Mouse (Mus musculus) ES-E14 (cell line): ENCODE results near the gene Akap2. TPM values are rescaled to one million over a fixed set of nuclear protein-coding genes. Genes with fewer than 3 reads are reported as not detected.

ENCODE experiments used
- DNase-seq: peaks from one replicate; pipeline ENCODE4 v3.0.0-alpha.2; 2013; ENCODE audit warnings: low read depth, low spot score
- H3K27ac ChIP-seq: 2 replicates; pipeline ENCODE4 v1.5.1; 2012; ENCODE audit warnings: low read depth, mild to moderate bottlenecking, low read length, moderate library complexity, mixed read lengths; ENCODE audit not compliant: poor library complexity, insufficient read depth, severe bottlenecking
- H3K36me3 ChIP-seq: 2 replicates; pipeline ENCODE4 v1.6.1; 2012; ENCODE audit warnings: mild to moderate bottlenecking, low read length, moderate library complexity, mixed read lengths; ENCODE audit not compliant: control insufficient read depth, poor library complexity, insufficient read depth, severe bottlenecking
- H3K4me1 ChIP-seq, 2 experiments: fragments of 150-350 bp in 1 of 2; sonication (generic) in 1 of 2; 2 replicates each; pipeline ENCODE4 v1.6.1; 2012; ENCODE audit warnings: low read length in 2 of 2, mild to moderate bottlenecking in 1 of 2, mixed read lengths in 1 of 2; ENCODE audit not compliant: control insufficient read depth in 2 of 2, insufficient read depth in 2 of 2, poor library complexity in 1 of 2
- H3K4me3 ChIP-seq, 2 experiments: fragments of 150-350 bp in 1 of 2; sonication (generic) in 1 of 2; 2 replicates each; pipeline ENCODE4 v1.5.1; 2012; ENCODE audit warnings: low read length in 2 of 2, low read depth in 1 of 2, mild to moderate bottlenecking in 1 of 2, mixed read lengths in 1 of 2; ENCODE audit not compliant: insufficient read depth in 1 of 2, poor library complexity in 1 of 2, severe bottlenecking in 1 of 2
- H3K9ac ChIP-seq: 2 replicates; pipeline ENCODE4 v1.6.1; 2012; ENCODE audit warnings: low read depth, mild to moderate bottlenecking, low read length, mixed read lengths; ENCODE audit not compliant: poor library complexity, insufficient read depth, severe bottlenecking
- H3K9me3 ChIP-seq: fragments of 150-350 bp; sonication (generic); 2 replicates; pipeline ENCODE4 v1.6.1; 2012; ENCODE audit warnings: low read depth, mild to moderate bottlenecking, low read length; ENCODE audit not compliant: control insufficient read depth, insufficient read depth
- CHD2 ChIP-seq: IDR thresholded peaks from 2 replicates; pipeline ENCODE4 v1.6.1; 2014; ENCODE audit warnings: mild to moderate bottlenecking, low read depth, low read length, inconsistent platforms
- HCFC1 ChIP-seq: IDR thresholded peaks from 2 replicates; pipeline ENCODE4 v1.6.1; 2012; ENCODE audit warnings: low read length, inconsistent platforms, borderline replicate concordance; ENCODE audit not compliant: insufficient read depth
- MAFK ChIP-seq: IDR thresholded peaks from 2 replicates; pipeline ENCODE4 v1.6.1; 2014; ENCODE audit warnings: mild to moderate bottlenecking, low read depth, low read length, inconsistent platforms; ENCODE audit not compliant: insufficient read depth
- ZC3H11A ChIP-seq: IDR thresholded peaks from 2 replicates; pipeline ENCODE4 v1.6.1; 2012; ENCODE audit warnings: low read depth, mild to moderate bottlenecking, inconsistent platforms, low read length, borderline replicate concordance
- ZNF384 ChIP-seq: IDR thresholded peaks from 2 replicates; pipeline ENCODE4 v1.6.1; 2012; ENCODE audit warnings: low read depth, low read length, inconsistent platforms
- in situ Hi-C, 2 experiments: fragments of 600-800 bp; cut with MboI; formaldehyde crosslinking; loops; one replicate each; pipeline ENCODE4 v1.15.1; 2025; ENCODE audit warnings: low sequenced_read_pairs in 2 of 2, inconsistent platforms in 1 of 2; ENCODE audit not compliant: unreplicated experiment in 2 of 2
- total RNA-seq: library from RNA; depleted of rRNA; stranded (reverse); fragments of 300-350 nt; gene quantifications from 2 replicates; pipeline ENCODE4 v1.2.3, GENCODE M21; 2012

Akap2 gene
- total RNA-seq, 1 experiment, result 35.7 TPM

GRCm38 (mm10) chr4:57901210-57901609, 183.8 kb downstream of the Akap2 start:
- no peak overlapping the region for H3K9ac ChIP-seq
- no peak overlapping the region for H3K4me3 ChIP-seq
- H3K27ac ChIP-seq, result no peak overlapping the region
- peak; percentile 94 for TF ChIP-seq ZC3H11A
- TF ChIP-seq MAFK, result no peak
- no peaks in the 10 kb centered on the region for H3K36me3 ChIP-seq
- peaks cover 0 to 9% of the 10 kb centered on the region in 2 experiments; a peak in 1 of 4 replicates for H3K4me1 ChIP-seq
- in situ Hi-C loops, result loop anchor here in 1 of 2 experiments (10.0 kb wide), 2 partner anchors 174 to 354 kb away; no protein-coding TSS in a partner anchor
- DNase-seq, result peak; percentile 40
- no peaks in the 10 kb centered on the region for H3K9me3 ChIP-seq

GRCm38 (mm10) chr4:57902619-57903018, 185.2 kb downstream of the Akap2 start:
- H3K9ac ChIP-seq, result no peak overlapping the region
- H3K36me3 ChIP-seq, result no peaks in the 10 kb centered on the region
- peaks cover 0 to 9% of the 10 kb centered on the region in 2 experiments; a peak in 1 of 4 replicates for H3K4me1 ChIP-seq
- H3K27ac ChIP-seq, result no peak overlapping the region
- TF ChIP-seq CHD2, result no peak
- no peak for TF ChIP-seq MAFK
- TF ChIP-seq ZC3H11A, result no peak
- TF ChIP-seq ZNF384, result no peak
- no peak for TF ChIP-seq HCFC1
- no peak for DNase-seq
- no peak overlapping the region for H3K4me3 ChIP-seq
- no peaks in the 10 kb centered on the region for H3K9me3 ChIP-seq
- in situ Hi-C loops, result loop anchor here in 1 of 2 experiments (10.0 kb wide), 2 partner anchors 172 to 352 kb away; no protein-coding TSS in a partner anchor

GRCm38 (mm10) chr4:57904211-57904610, 186.8 kb downstream of the Akap2 start:
- Histone ChIP-seq H3K9me3 (no peaks in the 10 kb centered on the region), H3K36me3 (no peaks in the 10 kb centered on the region), H3K4me1 (peaks cover 0 to 9% of the 10 kb centered on the region in 2 experiments; a peak in 1 of 4 replicates), H3K4me3 (no peak overlapping the region), H3K9ac (no peak overlapping the region), H3K27ac (no peak overlapping the region)
- in situ Hi-C loops, result loop anchor here in 1 of 2 experiments (10.0 kb wide), 2 partner anchors 171 to 351 kb away; no protein-coding TSS in a partner anchor
- TF ChIP-seq HCFC1 (no peak), ZC3H11A (peak; percentile 82; the same call in 1 of the 2 replicates)
- peak; percentile 54 for DNase-seq

GRCm38 (mm10) chr4:57904638-57905037, 187.2 kb downstream of the Akap2 start:
- in situ Hi-C loops, result loop anchor here in 1 of 2 experiments (10.0 kb wide), 2 partner anchors 170 to 350 kb away; no protein-coding TSS in a partner anchor
- H3K9me3 ChIP-seq, result no peaks in the 10 kb centered on the region
- peaks cover 0 to 9% of the 10 kb centered on the region in 2 experiments; a peak in 1 of 4 replicates for H3K4me1 ChIP-seq
- no peak overlapping the region for H3K4me3 ChIP-seq
- H3K27ac ChIP-seq, result no peak overlapping the region
- no peak for TF ChIP-seq HCFC1
- TF ChIP-seq MAFK, result 0 out of 2 replicates have a peak, but pooled peaks have one; percentile 2
- H3K9ac ChIP-seq, result no peak overlapping the region
- no peaks in the 10 kb centered on the region for H3K36me3 ChIP-seq
- peak; percentile 42 for DNase-seq

- in situ Hi-C loops, result loop anchor here in 1 of 2 experiments (10.0 kb wide), 2 partner anchors 168 to 348 kb away; no protein-coding TSS in a partner anchor
- H3K4me1 ChIP-seq, result peaks cover 0 to 9% of the 10 kb centered on the region in 2 experiments; a peak in 1 of 4 replicates
- TF ChIP-seq ZNF384, result no peak
- TF ChIP-seq CHD2, result no peak
- TF ChIP-seq HCFC1, result no peak
- no peak for TF ChIP-seq ZC3H11A
- TF ChIP-seq MAFK, result no peak
These were observed 189.3 kb downstream of the Akap2 start for GRCm38 (mm10) chr4:57906708-57907107.

More at GRCm38 (mm10) chr4:57906708-57907107, 189.3 kb downstream of the Akap2 start:
- no peak for DNase-seq
- Histone ChIP-seq H3K4me3 (no peak overlapping the region), H3K9ac (no peak overlapping the region), H3K27ac (no peak overlapping the region), H3K9me3 (no peaks in the 10 kb centered on the region), H3K36me3 (no peaks in the 10 kb centered on the region)
